Mouse (Mus musculus) hindbrain, postnatal 0 days (tissue): ENCODE results near the gene Spryd3. TPM values are rescaled to one million over a fixed set of nuclear protein-coding genes. Genes with fewer than 3 reads are reported as not detected.
A peak's percentile ranks its signal among the peaks of the same experiment; 100 is the strongest.
"Not testable (repeated sequence)": the region's sequence is repeated elsewhere in the genome, so short reads cannot be mapped to it uniquely, and the experiment has no call there.

ENCODE experiments used
- ATAC-seq: fragments of 200-750 bp; cut with Nextera tagmentation; 2 replicates; pipeline ENCODE4 v1.8.0; 2017; ENCODE audit warnings: mild to moderate bottlenecking, moderate TSS enrichment, moderate library complexity
- DNase-seq: peaks from one replicate; pipeline ENCODE4 v3.0.0-alpha.2; 2015; ENCODE audit warnings: low spot score
- H3K27ac ChIP-seq: fragments of 300-500 bp; sonication (generic); 2 replicates; pipeline ENCODE4 v1.5.1; 2014; ENCODE audit warnings: mild to moderate bottlenecking
- H3K27me3 ChIP-seq: fragments of 300-500 bp; sonication (generic); 2 replicates; pipeline ENCODE4 v1.6.1; 2014; ENCODE audit warnings: low read length, mixed read lengths; ENCODE audit not compliant: insufficient read depth
- H3K36me3 ChIP-seq: fragments of 300-500 bp; sonication (generic); 2 replicates; pipeline ENCODE4 v1.6.1; 2014; ENCODE audit warnings: low read length, mixed read lengths; ENCODE audit not compliant: insufficient read depth
- H3K4me1 ChIP-seq: fragments of 300-500 bp; sonication (generic); 2 replicates; pipeline ENCODE4 v1.6.1; 2014; ENCODE audit warnings: antibody characterized with exemption, low read length, mixed read lengths; ENCODE audit not compliant: insufficient read depth
- H3K4me2 ChIP-seq: fragments of 300-500 bp; sonication (generic); 2 replicates; pipeline ENCODE4 v1.6.1; 2014; ENCODE audit warnings: low read depth, mild to moderate bottlenecking, low read length, moderate library complexity, mixed read lengths
- H3K4me3 ChIP-seq: fragments of 300-500 bp; sonication (generic); 2 replicates; pipeline ENCODE4 v1.5.1; 2014; ENCODE audit warnings: low read length
- H3K9ac ChIP-seq: fragments of 300-500 bp; sonication (generic); replicated peaks from 2 replicates; pipeline ENCODE4 v1.6.1; 2014; ENCODE audit warnings: mild to moderate bottlenecking, low read length, moderate library complexity, mixed read lengths
- H3K9me3 ChIP-seq: fragments of 300-500 bp; sonication (generic); 2 replicates; pipeline ENCODE4 v1.6.1; 2016; ENCODE audit warnings: low read length, mixed read lengths
- CTCF ChIP-seq: IDR thresholded peaks from 2 replicates; pipeline ENCODE4 v1.5.1; 2016; ENCODE audit warnings: antibody characterized with exemption, control low read depth, low read depth
- WGBS: fragments of 180-500 bp; shearing (Covaris S2); extraction: QIAGEN DNeasy Blood & Tissue Kit; methylation state at CpG from one replicate; pipeline ENCODE4 v1.1.7; 2014; 5-methylcytosine and 5-hydroxymethylcytosine counted together
- polyA plus RNA-seq: library from polyadenylated mRNA; unstranded; fragments of >200 nt; fragmentation: Nextera tagmentation; extraction: Ambion mirVana; gene quantifications from 2 replicates; pipeline ENCODE4 v1.2.1, GENCODE M21; 2015
- total RNA-seq: library from RNA; depleted of rRNA; stranded (reverse); fragments of >200 nt; gene quantifications from 2 replicates; pipeline ENCODE4 v1.2.3, GENCODE M21; 2014

Gene Spryd3
- total and polyA plus RNA-seq, 2 experiments from 2014 or later: 110 to 118 TPM

GRCm38 (mm10) chr15:102089914-102090585 lies 46.0 kb downstream of the Spryd3 start:
- Histone ChIP-seq H3K4me2 (no peak overlapping the region), H3K9ac (no peak overlapping the region), H3K36me3 (peaks cover 92% of the 10 kb centered on the region), H3K27me3 (no peaks in the 10 kb centered on the region), H3K4me1 (no peaks in the 10 kb centered on the region), H3K27ac (no peak overlapping the region), H3K9me3 (no peaks in the 10 kb centered on the region), H3K4me3 (no peak overlapping the region)
- WGBS: 86% methylated on average over 12 of the region's 12 CpGs
- DNase-seq (no peak), ATAC-seq (no peak)
- no peak for TF ChIP-seq CTCF

GRCm38 (mm10) chr15:102083028-102083427 lies 53.0 kb downstream of the Spryd3 start:
- Histone ChIP-seq H3K4me1 (no peaks in the 10 kb centered on the region), H3K9ac (no peak overlapping the region), H3K4me2 (no peak overlapping the region), H3K4me3 (no peak overlapping the region), H3K36me3 (peaks cover 40% of the 10 kb centered on the region), H3K27me3 (no peaks in the 10 kb centered on the region), H3K9me3 (no peaks in the 10 kb centered on the region), H3K27ac (no peak overlapping the region)
- no peak for DNase-seq
- TF ChIP-seq CTCF: no peak
- ATAC-seq: no peak
- 89% methylated on average over 4 of the region's 4 CpGs for WGBS

GRCm38 (mm10) chr15:102082148-102082547 lies 53.9 kb downstream of the Spryd3 start:
- Histone ChIP-seq H3K27me3 (no peaks in the 10 kb centered on the region), H3K4me1 (no peaks in the 10 kb centered on the region), H3K27ac (no peak overlapping the region), H3K4me3 (no peak overlapping the region), H3K9me3 (no peaks in the 10 kb centered on the region), H3K36me3 (peaks cover 33% of the 10 kb centered on the region), H3K4me2 (no peak overlapping the region), H3K9ac (no peak overlapping the region)
- DNase-seq: no peak
- no peak for ATAC-seq
- 85% methylated on average over 4 of the region's 4 CpGs for WGBS
- TF ChIP-seq CTCF: no peak

- TF ChIP-seq CTCF: peak; percentile 35
- WGBS: 59% methylated on average over 2 of the region's 2 CpGs
- H3K36me3 ChIP-seq: peaks cover 20% of the 10 kb centered on the region
These were observed 55.6 kb downstream of the Spryd3 start for GRCm38 (mm10) chr15:102080429-102080828.

GRCm38 (mm10) chr15:102079924-102080323 lies 56.1 kb downstream of the Spryd3 start:
- not testable (repeated sequence) for ATAC-seq, DNase-seq, H3K9me3 ChIP-seq, H3K4me2 ChIP-seq, H3K9ac ChIP-seq, H3K27ac ChIP-seq, H3K4me1 ChIP-seq, H3K4me3 ChIP-seq, H3K27me3 ChIP-seq
- WGBS: 77% methylated on average over 8 of the region's 8 CpGs
- H3K36me3 ChIP-seq: peaks cover 17% of the 10 kb centered on the region

More at GRCm38 (mm10) chr15:102080429-102080828, 55.6 kb downstream of the Spryd3 start:
- Histone ChIP-seq H3K4me3 (no peak overlapping the region), H3K4me1 (0 out of 2 replicates have a peak, but pooled peaks cover under 1% of the 10 kb centered on the region), H3K27ac (no peak overlapping the region), H3K27me3 (no peaks in the 10 kb centered on the region), H3K9ac (no peak overlapping the region), H3K9me3 (no peaks in the 10 kb centered on the region), H3K4me2 (no peak overlapping the region)
- no peak for DNase-seq
- no peak for ATAC-seq

- no peak overlapping the region for H3K4me3 ChIP-seq
- H3K4me2 ChIP-seq: no peak overlapping the region
- no peak overlapping the region for H3K27ac ChIP-seq
- no peak for TF ChIP-seq CTCF
- WGBS: 71% methylated on average over 4 of the region's 4 CpGs
- DNase-seq (no peak), ATAC-seq (no peak)
- H3K9ac ChIP-seq: no peak overlapping the region
- H3K9me3 ChIP-seq: no peaks in the 10 kb centered on the region
- H3K4me1 ChIP-seq: peaks cover 6% of the 10 kb centered on the region; the same call in 1 of the 2 replicates
- no peaks in the 10 kb centered on the region for H3K27me3 ChIP-seq
- H3K36me3 ChIP-seq: peaks cover 10% of the 10 kb centered on the region; the same call in 1 of the 2 replicates
These were observed 56.8 kb downstream of the Spryd3 start for GRCm38 (mm10) chr15:102079221-102079620.

- WGBS: 94% methylated on average over 2 of the region's 2 CpGs
- no peaks in the 10 kb centered on the region for H3K9me3 ChIP-seq
- H3K27me3 ChIP-seq: no peaks in the 10 kb centered on the region
- peaks cover 8% of the 10 kb centered on the region; the same call in 1 of the 2 replicates for H3K4me1 ChIP-seq
- no peak overlapping the region for H3K4me2 ChIP-seq
- no peak for TF ChIP-seq CTCF
- peaks cover 1% of the 10 kb centered on the region; the same call in 1 of the 2 replicates for H3K36me3 ChIP-seq
- no peak overlapping the region for H3K9ac ChIP-seq
- DNase-seq (no peak), ATAC-seq (no peak)
- H3K27ac ChIP-seq: no peak overlapping the region
- H3K4me3 ChIP-seq: no peak overlapping the region
These were observed 58.8 kb downstream of the Spryd3 start for GRCm38 (mm10) chr15:102077111-102077677.
